Mouse (Mus musculus) bone marrow macrophage, adult 2 months (primary cell): ENCODE measurements around the gene Vps33b. TPM values are rescaled to one million over a fixed set of nuclear protein-coding genes. Genes with fewer than 3 reads are reported as not detected.
"Not testable (repeated sequence)": the region's sequence is repeated elsewhere in the genome, so short reads cannot be mapped to it uniquely, and the experiment has no call there.

Experiments
- H3K27ac ChIP-seq: 2 replicates; pipeline ENCODE4 v1.5.1; 2012; ENCODE audit warnings: low read depth, low read length; ENCODE audit not compliant: insufficient read depth
- H3K4me1 ChIP-seq: 2 replicates; pipeline ENCODE4 v1.6.1; 2012; ENCODE audit warnings: low read length; ENCODE audit not compliant: control insufficient read depth, insufficient read depth
- H3K4me3 ChIP-seq: 2 replicates; pipeline ENCODE4 v1.5.1; 2012; ENCODE audit warnings: mild to moderate bottlenecking, low read length, moderate library complexity; ENCODE audit not compliant: insufficient read depth
- CTCF ChIP-seq: IDR thresholded peaks from 2 replicates; pipeline ENCODE4 v1.5.1; 2012; ENCODE audit warnings: low read depth, mild to moderate bottlenecking, low read length, moderate library complexity
- POLR2A ChIP-seq: IDR thresholded peaks from 2 replicates; pipeline ENCODE4 v1.6.1; 2012; ENCODE audit warnings: mild to moderate bottlenecking, low read depth, low read length, borderline replicate concordance
- polyA plus RNA-seq: library from polyadenylated mRNA; stranded (reverse); fragments of >200 nt; gene quantifications from 2 replicates; pipeline ENCODE4 v1.2.4, GENCODE M21; 2012; ENCODE audit not compliant: missing spikeins, insufficient read depth, insufficient read length

The Vps33b gene
- polyA plus RNA-seq, 1 experiment: 12.9 TPM

- H3K4me3 ChIP-seq: no peak overlapping the region
- no peak for TF ChIP-seq POLR2A
- TF ChIP-seq CTCF: no peak
- H3K27ac ChIP-seq: no peak overlapping the region
- H3K4me1 ChIP-seq: no peaks in the 10 kb centered on the region
These were observed 38.3 kb downstream of the Vps33b start for GRCm38 (mm10) chr7:80307766-80308165.

- no peaks in the 10 kb centered on the region for H3K4me1 ChIP-seq
These were observed 41.3 kb downstream of the Vps33b start for GRCm38 (mm10) chr7:80310771-80311170.

GRCm38 (mm10) chr7:80315733-80316132 lies 46.3 kb downstream of the Vps33b start:
- Histone ChIP-seq H3K27ac (no peak overlapping the region), H3K4me3 (no peak overlapping the region), H3K4me1 (no peaks in the 10 kb centered on the region)
- no peak for TF ChIP-seq POLR2A
- no peak for TF ChIP-seq CTCF

More at GRCm38 (mm10) chr7:80310771-80311170, 41.3 kb downstream of the Vps33b start:
- H3K4me3 ChIP-seq: no peak overlapping the region
- TF ChIP-seq POLR2A: no peak
- no peak overlapping the region for H3K27ac ChIP-seq

- H3K27ac ChIP-seq: no peak overlapping the region
- TF ChIP-seq POLR2A (no peak), CTCF (no peak)
- no peak overlapping the region for H3K4me3 ChIP-seq
- H3K4me1 ChIP-seq: no peaks in the 10 kb centered on the region
These were observed 48.1 kb downstream of the Vps33b start for GRCm38 (mm10) chr7:80317439-80318115.

GRCm38 (mm10) chr7:80318670-80319069 lies 49.2 kb downstream of the Vps33b start:
- peaks cover 6% of the 10 kb centered on the region for H3K4me1 ChIP-seq
- H3K4me3 ChIP-seq: no peak overlapping the region
- no peak overlapping the region for H3K27ac ChIP-seq
- TF ChIP-seq CTCF (no peak), POLR2A (no peak)

- peaks cover 7% of the 10 kb centered on the region for H3K4me1 ChIP-seq
- no peak overlapping the region for H3K4me3 ChIP-seq
- no peak overlapping the region for H3K27ac ChIP-seq
- TF ChIP-seq CTCF (no peak), POLR2A (no peak)
These were observed 50.5 kb downstream of the Vps33b start for GRCm38 (mm10) chr7:80319846-80320496.

GRCm38 (mm10) chr7:80323336-80323735 lies 53.9 kb downstream of the Vps33b start:
- Histone ChIP-seq H3K4me3 (peak overlapping the region; percentile 70), H3K4me1 (peaks cover 8% of the 10 kb centered on the region), H3K27ac (no peak overlapping the region)
- TF ChIP-seq CTCF (no peak), POLR2A (no peak)

- Histone ChIP-seq H3K4me3 (peak within 1 kb of the TSS; percentile 70), H3K4me1 (peaks cover 8% of the 10 kb centered on the region)
- no peak for TF ChIP-seq CTCF
- TF ChIP-seq POLR2A: no peak
These were observed 54.8 kb downstream of the Vps33b start, which contains the start of gene Rccd1 for GRCm38 (mm10) chr7:80324043-80324815. Gene Rccd1, minus strand, starts transcription at chr7:80324454.

GRCm38 (mm10) chr7:80324816-80325119 lies 55.3 kb downstream of the Vps33b start:
- H3K27ac ChIP-seq, H3K4me1 ChIP-seq: not testable (repeated sequence)
- H3K4me3 ChIP-seq: peak overlapping the region; percentile 70; the same call in 1 of the 2 replicates

More at GRCm38 (mm10) chr7:80324043-80324815, 54.8 kb downstream of the Vps33b start, which contains the start of gene Rccd1:
- H3K27ac ChIP-seq: peak within 1 kb of the TSS; percentile 37
